Mouse (Mus musculus) monocyte, adult 5-6 weeks (primary cell): Measurements from ENCODE around the gene Frmpd1. TPM values are rescaled to one million over a fixed set of nuclear protein-coding genes. Genes with fewer than 3 reads are reported as not detected.
A peak's percentile ranks its signal among the peaks of the same experiment; 100 is the strongest.

Source experiments
- ATAC-seq: fragments of 153-309, 156-312 bp; replicated peaks from 2 replicates; pipeline ENCODE4 v1.8.0; 2017; ENCODE audit warnings: mild to moderate bottlenecking; ENCODE audit not compliant: low TSS enrichment, insufficient number of reproducible peaks, severe bottlenecking, poor library complexity, low FRiP score
- total RNA-seq: library from RNA; stranded (forward); fragments of 200-1000, 200-491, 200-594 nt; gene quantifications from 3 replicates; pipeline ENCODE4 v1.2.3, GENCODE M21; 2017

Frmpd1 gene
- total RNA-seq, 1 experiment from 2014 or later, result not detected

GRCm38 (mm10) chr4:45219946-45220345, 35.3 kb downstream of the Frmpd1 start:
- no peak for ATAC-seq

- ATAC-seq, result no peak
Measured at GRCm38 (mm10) chr4:45222395-45222794, 37.7 kb downstream of the Frmpd1 start.

GRCm38 (mm10) chr4:45230263-45230662, 45.6 kb downstream of the Frmpd1 start:
- no peak for ATAC-seq

GRCm38 (mm10) chr4:45238260-45238659, 53.6 kb downstream of the Frmpd1 start:
- no peak for ATAC-seq

- no peak for ATAC-seq
Measured at GRCm38 (mm10) chr4:45241330-45241729, 56.7 kb downstream of the Frmpd1 start.

GRCm38 (mm10) chr4:45242163-45242562, 57.5 kb downstream of the Frmpd1 start:
- ATAC-seq, result no peak

GRCm38 (mm10) chr4:45243211-45243902, 58.7 kb downstream of the Frmpd1 start:
- no peak for ATAC-seq

- no peak for ATAC-seq
Measured at GRCm38 (mm10) chr4:45251265-45251664, 66.6 kb downstream of the Frmpd1 start.

- ATAC-seq, result no peak
Measured at GRCm38 (mm10) chr4:45252861-45253262, 68.2 kb downstream of the Frmpd1 start.

- ATAC-seq, result no peak
Measured at GRCm38 (mm10) chr4:45253839-45254601, 69.3 kb downstream of the Frmpd1 start.

- ATAC-seq, result no peak
Measured at GRCm38 (mm10) chr4:45259232-45259832, 74.7 kb downstream of the Frmpd1 start.

- ATAC-seq, result no peak
Measured at GRCm38 (mm10) chr4:45261551-45261950, 76.9 kb downstream of the Frmpd1 start.

- ATAC-seq, result no peak
Measured at GRCm38 (mm10) chr4:45267883-45268282, 83.2 kb downstream of the Frmpd1 start.

GRCm38 (mm10) chr4:45271041-45271452, 86.4 kb downstream of the Frmpd1 start:
- no peak for ATAC-seq

GRCm38 (mm10) chr4:45275770-45276169, 91.1 kb downstream of the Frmpd1 start:
- no peak for ATAC-seq

- 0 out of 2 replicates have a peak, but pooled peaks have one; percentile 7 for ATAC-seq
Measured at GRCm38 (mm10) chr4:45279292-45279691, 94.6 kb downstream of the Frmpd1 start.

GRCm38 (mm10) chr4:45279981-45280548, 95.4 kb downstream of the Frmpd1 start:
- peak; percentile 38; the same call in 1 of the 2 replicates for ATAC-seq

GRCm38 (mm10) chr4:45286318-45286717, 101.6 kb downstream of the Frmpd1 start:
- ATAC-seq, result no peak

GRCm38 (mm10) chr4:45287906-45288305, 103.2 kb downstream of the Frmpd1 start:
- no peak for ATAC-seq
